Mouse (Mus musculus) lung, adult 2 months (tissue): ENCODE data around the gene Yipf1.

ENCODE experiments used
- CTCF ChIP-seq: fragments of 200-500 bp; IDR thresholded peaks from 2 replicates; pipeline ENCODE4 v1.5.1; 2011; ENCODE audit warnings: mild to moderate bottlenecking, low read length, control low read depth; ENCODE audit not compliant: insufficient read depth
- POLR2A ChIP-seq: fragments of 200-500 bp; IDR thresholded peaks from 2 replicates; pipeline ENCODE4 v1.6.1; 2011; ENCODE audit warnings: low read depth, mild to moderate bottlenecking, control low read depth, low read length, borderline replicate concordance; ENCODE audit errors: extremely low read depth

DNA sequence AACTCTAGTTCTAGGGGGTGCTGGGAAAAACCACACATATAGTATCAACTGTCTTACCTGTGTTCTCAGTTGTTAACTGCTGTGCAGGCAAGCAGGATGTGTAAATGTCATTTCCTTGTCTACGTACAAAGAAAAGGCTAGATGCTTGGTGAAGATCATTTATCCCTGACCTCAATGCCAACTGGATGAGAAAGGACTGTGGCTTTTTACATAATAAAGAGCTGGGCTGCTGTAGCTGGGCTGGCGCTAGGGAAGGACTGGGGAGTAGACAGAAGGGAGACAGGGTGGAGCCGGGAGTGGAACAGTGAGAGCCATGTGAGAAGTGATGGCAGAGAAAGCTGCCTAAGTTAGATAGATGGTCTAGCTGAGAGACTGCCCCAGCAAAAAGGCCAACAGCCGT is 48.6 kb downstream of the Yipf1 start:
- no peak for TF ChIP-seq POLR2A
- TF ChIP-seq CTCF: no peak
